ENCODE assay signal across 24 mouse cellular contexts in the genomic region with DNA sequence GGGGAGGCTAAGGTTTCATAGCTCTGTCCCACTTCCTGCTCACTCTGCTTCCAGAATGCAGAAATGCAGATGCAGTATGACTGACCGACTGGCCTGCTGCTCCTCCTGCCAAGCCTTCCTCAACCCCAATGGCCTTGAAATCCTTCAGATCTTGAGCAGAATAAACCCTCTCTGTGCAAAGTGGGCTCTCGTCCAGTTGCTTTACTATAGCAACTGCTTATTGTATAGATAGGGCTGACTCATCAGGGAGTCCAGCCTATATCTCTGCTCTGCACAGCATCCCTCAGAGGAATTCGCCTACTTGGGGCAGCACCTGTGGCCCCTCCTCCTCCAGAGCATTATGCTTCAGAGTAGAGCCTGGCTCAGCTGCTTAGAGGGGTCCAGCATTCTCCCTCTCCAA.
A peak's percentile ranks its signal among the peaks of the same experiment; 100 is the strongest.
DNase-seq lines count a peak whose midpoint lies in the region; ATAC-seq and TF ChIP-seq lines count a peak whose summit lies in the region.
"Had no signal": no experiment of that assay in that cellular context is flagged by ENCODE, and none has a peak within 500 bp of the region (broad histone marks: within the 10 kb centered on the region; RNA-seq: fewer than 3 reads in every experiment).

No protein-coding gene starts in this region.

- H3K4me2 ChIP-seq in kidney, embryonic 14.5 days (replicated peaks; ENCODE audit: low read depth, low read length) = no peak overlapping the region
- H3K4me2 ChIP-seq in lung, embryonic 14.5 days = no peak overlapping the region
- H3K4me2 ChIP-seq in lung, postnatal 0 days (replicated peaks; ENCODE audit: low read depth, low read length) = no peak overlapping the region
- no peak overlapping the region for H3K4me2 ChIP-seq in embryonic facial prominence, embryonic 13.5 days
- H3K4me2 ChIP-seq: forebrain, embryonic 12.5 days; heart, embryonic 15.5 days; hindbrain, embryonic 15.5 days; neural tube, embryonic 13.5 days had no signal

- 0 out of 2 replicates have a peak, but pooled peaks have one; percentile 39 for ATAC-seq in kidney, embryonic 14.5 days (ENCODE audit: low FRiP score, low TSS enrichment)
- ATAC-seq in lung, embryonic 14.5 days (ENCODE audit: insufficient read depth) = peak; percentile 52; the same call in 1 of the 2 replicates
- no peak for ATAC-seq in lung, postnatal 0 days
- peak; percentile 44; the same call in 1 of the 2 replicates for ATAC-seq in embryonic facial prominence, embryonic 13.5 days (ENCODE audit: insufficient number of reproducible peaks, insufficient read depth, low FRiP score, low TSS enrichment, low read depth)
- ATAC-seq: midbrain, embryonic 16.5 days had no signal

- H3K4me1 ChIP-seq in kidney, embryonic 14.5 days (ENCODE audit: control insufficient read depth, insufficient read depth, low read length) = no peaks in the 10 kb centered on the region
- 0 out of 2 replicates have a peak, but pooled peaks cover 3% of the 10 kb centered on the region for H3K4me1 ChIP-seq in lung, embryonic 14.5 days (ENCODE audit: insufficient read depth)
- H3K4me1 ChIP-seq in lung, postnatal 0 days (ENCODE audit: insufficient read depth, low read depth, low read length) = no peaks in the 10 kb centered on the region
- H3K4me1 ChIP-seq in embryonic facial prominence, embryonic 13.5 days = peaks cover 8% of the 10 kb centered on the region; the same call in 1 of the 2 replicates
- H3K4me1 ChIP-seq: forebrain, embryonic 12.5 days; hindbrain, embryonic 15.5 days; neural tube, embryonic 13.5 days had no signal

- H3K9me3 ChIP-seq in kidney, embryonic 14.5 days (ENCODE audit: control insufficient read depth, low read length) = no peaks in the 10 kb centered on the region
- no peaks in the 10 kb centered on the region for H3K9me3 ChIP-seq in lung, embryonic 14.5 days (ENCODE audit: low read depth, low read length)
- no peaks in the 10 kb centered on the region for H3K9me3 ChIP-seq in lung, postnatal 0 days (ENCODE audit: low read length)
- no peaks in the 10 kb centered on the region for H3K9me3 ChIP-seq in embryonic facial prominence, embryonic 13.5 days
- H3K9me3 ChIP-seq: forebrain, embryonic 12.5 days; heart, embryonic 15.5 days; hindbrain, embryonic 15.5 days; neural tube, embryonic 13.5 days had no signal

- DNase-seq in kidney, adult 11 months = no peak
- peak; percentile 38 for DNase-seq in lung, embryonic 14.5 days
- no peak for DNase-seq in lung, postnatal 0 days (ENCODE audit: low spot score)
- DNase-seq in NIH3T3 (ENCODE audit: low read depth) = peak; percentile 81
- DNase-seq in right cerebral cortex, postnatal 10 days (ENCODE audit: low spot score in 2 of 2) = no peak
- no peak for DNase-seq in retina, postnatal 1 day
- DNase-seq: adrenal gland, postnatal 25 days; cerebellum, adult 11 months; cerebellum, postnatal 10 days; gastrocnemius, postnatal 36 days; heart, postnatal 36 days; kidney, adult 18-20 months; kidney, postnatal 14 days; thymus, postnatal 25 days had no signal

- H3K27me3 ChIP-seq in kidney, embryonic 14.5 days (ENCODE audit: control insufficient read depth, insufficient read depth, low read length) = no peaks in the 10 kb centered on the region
- H3K27me3 ChIP-seq in lung, embryonic 14.5 days (ENCODE audit: insufficient read depth, low read length) = no peaks in the 10 kb centered on the region
- H3K27me3 ChIP-seq in lung, postnatal 0 days (replicated peaks; ENCODE audit: insufficient read depth, low read length) = no peaks in the 10 kb centered on the region
- H3K27me3 ChIP-seq in embryonic facial prominence, embryonic 13.5 days = no peaks in the 10 kb centered on the region
- H3K27me3 ChIP-seq: forebrain, embryonic 12.5 days; heart, embryonic 15.5 days; hindbrain, embryonic 15.5 days; neural tube, embryonic 13.5 days had no signal

- no peaks in the 10 kb centered on the region for H3K36me3 ChIP-seq in kidney, embryonic 14.5 days (ENCODE audit: control insufficient read depth, insufficient read depth, low read length)
- no peaks in the 10 kb centered on the region for H3K36me3 ChIP-seq in lung, embryonic 14.5 days (ENCODE audit: insufficient read depth)
- H3K36me3 ChIP-seq in lung, postnatal 0 days (ENCODE audit: insufficient read depth, low read length) = no peaks in the 10 kb centered on the region
- H3K36me3 ChIP-seq in embryonic facial prominence, embryonic 13.5 days = no peaks in the 10 kb centered on the region
- H3K36me3 ChIP-seq: forebrain, embryonic 12.5 days; heart, embryonic 15.5 days; hindbrain, embryonic 15.5 days; neural tube, embryonic 13.5 days had no signal

- no peak for TF ChIP-seq CTCF in lung, embryonic 14.5 days (IDR thresholded peaks at IDR 0.05; ENCODE audit: low read depth)
- TF ChIP-seq CTCF in lung, postnatal 0 days (IDR thresholded peaks at IDR 0.05) = no peak

- TF ChIP-seq EP300 in lung, postnatal 0 days (IDR thresholded peaks at IDR 0.05) = no peak

- H3K27ac ChIP-seq in kidney, embryonic 14.5 days (ENCODE audit: low read depth, low read length) = no peak overlapping the region
- H3K27ac ChIP-seq in lung, embryonic 14.5 days (ENCODE audit: low read depth) = no peak overlapping the region
- no peak overlapping the region for H3K27ac ChIP-seq in lung, postnatal 0 days (ENCODE audit: low read length)
- no peak overlapping the region for H3K27ac ChIP-seq in embryonic facial prominence, embryonic 13.5 days
- H3K27ac ChIP-seq: forebrain, embryonic 12.5 days; heart, embryonic 15.5 days; hindbrain, embryonic 15.5 days; neural tube, embryonic 13.5 days had no signal

- H3K9ac ChIP-seq in kidney, embryonic 14.5 days (ENCODE audit: low read depth, low read length) = no peak overlapping the region
- H3K9ac ChIP-seq in lung, embryonic 14.5 days = no peak overlapping the region
- no peak overlapping the region for H3K9ac ChIP-seq in lung, postnatal 0 days (replicated peaks; ENCODE audit: low read depth)
- H3K9ac ChIP-seq in embryonic facial prominence, embryonic 13.5 days = no peak overlapping the region
- H3K9ac ChIP-seq: forebrain, embryonic 12.5 days; heart, embryonic 15.5 days; hindbrain, embryonic 15.5 days; neural tube, embryonic 13.5 days had no signal

- 63% methylated on average over 3 of the region's 3 CpGs for WGBS in kidney, embryonic 14.5 days
- 48% methylated on average over 3 of the region's 3 CpGs for WGBS in lung, embryonic 14.5 days
- 58% methylated on average over 3 of the region's 3 CpGs for WGBS in lung, postnatal 0 days
- WGBS in embryonic facial prominence, embryonic 13.5 days = 65% methylated on average over 3 of the region's 3 CpGs

- no peak overlapping the region for H3K4me3 ChIP-seq in kidney, embryonic 14.5 days (ENCODE audit: low read length)
- H3K4me3 ChIP-seq in lung, embryonic 14.5 days (ENCODE audit: low read depth, low read length) = no peak overlapping the region
- H3K4me3 ChIP-seq in lung, postnatal 0 days (ENCODE audit: low read depth, low read length) = no peak overlapping the region
- H3K4me3 ChIP-seq in embryonic facial prominence, embryonic 13.5 days = no peak overlapping the region
- H3K4me3 ChIP-seq: erythroblast, embryonic 14.5 days; forebrain, embryonic 12.5 days; heart, embryonic 15.5 days; hindbrain, embryonic 15.5 days; megakaryocyte, embryonic 14.5 days; myocyte; neural tube, embryonic 13.5 days had no signal

Comparison
In these comparisons a context has a peak if more than half of its experiments do, and no peak if none do; other contexts are left out.
1. DNase-seq: peak in lung, embryonic 14.5 days (single experiment) and NIH3T3 (single experiment); none in kidney, adult 11 months (single experiment), lung, postnatal 0 days (single experiment), right cerebral cortex, postnatal 10 days (0 of 2) and retina, postnatal 1 day (single experiment).